Mouse (Mus musculus) heart, adult 8-10 months (tissue): ENCODE measurements around the gene Ap4s1. TPM values are rescaled to one million over a fixed set of nuclear protein-coding genes. Genes with fewer than 3 reads are reported as not detected.
"Not testable (repeated sequence)": the region's sequence is repeated elsewhere in the genome, so short reads cannot be mapped to it uniquely, and the experiment has no call there.

Source experiments
- DNase-seq: peaks from one replicate; pipeline ENCODE4 v3.0.0; 2022; ENCODE audit warnings: low spot score
- total RNA-seq, 4 experiments: library from RNA; stranded (reverse); gene quantifications; 2 replicates each; pipeline ENCODE4 v1.2.4; 2022

Ap4s1 gene
- 10 to 100 TPM; 53.3 to 65.5 (median 58.8) TPM for total RNA-seq

GRCm38 (mm10) chr12:51690893-51691844 is at the start of gene Ap4s1:
Ap4s1 (plus strand) TSS chr12:51691033.
- DNase-seq = peak; percentile 54

GRCm38 (mm10) chr12:51641871-51642270 is 49.0 kb upstream of the Ap4s1 start:
- no peak for DNase-seq

- DNase-seq = not testable (repeated sequence)
Observed at GRCm38 (mm10) chr12:51649401-51649800, 41.4 kb upstream of the Ap4s1 start.

GRCm38 (mm10) chr12:51655944-51656465 is 34.8 kb upstream of the Ap4s1 start:
- DNase-seq = no peak

GRCm38 (mm10) chr12:51663011-51663410 is 27.8 kb upstream of the Ap4s1 start:
- DNase-seq = no peak

GRCm38 (mm10) chr12:51663908-51664307 is 26.9 kb upstream of the Ap4s1 start:
- no peak for DNase-seq

GRCm38 (mm10) chr12:51666708-51667430 is 24.0 kb upstream of the Ap4s1 start:
- no peak for DNase-seq

- DNase-seq = no peak
Observed at GRCm38 (mm10) chr12:51671231-51671891, 19.5 kb upstream of the Ap4s1 start.

GRCm38 (mm10) chr12:51673270-51673669 is 17.6 kb upstream of the Ap4s1 start:
- no peak for DNase-seq

GRCm38 (mm10) chr12:51676442-51676841 is 14.4 kb upstream of the Ap4s1 start:
- no peak for DNase-seq

- DNase-seq = no peak
Observed at GRCm38 (mm10) chr12:51678844-51679243, 12.0 kb upstream of the Ap4s1 start.

- no peak for DNase-seq
Observed at GRCm38 (mm10) chr12:51688546-51688945, 2.3 kb upstream of the Ap4s1 start.

GRCm38 (mm10) chr12:51691845-51692632 is 1.2 kb downstream of the Ap4s1 start, which contains the start of gene Strn3:
Strn3 (minus strand) TSS chr12:51691897.
- DNase-seq = peak; percentile 95

GRCm38 (mm10) chr12:51692870-51693269 is 2.0 kb downstream of the Ap4s1 start:
- not testable (repeated sequence) for DNase-seq

GRCm38 (mm10) chr12:51693419-51693818 is 2.6 kb downstream of the Ap4s1 start:
- no peak for DNase-seq

GRCm38 (mm10) chr12:51694096-51694495 is 3.3 kb downstream of the Ap4s1 start:
- DNase-seq = no peak

- no peak for DNase-seq
Observed at GRCm38 (mm10) chr12:51694966-51695365, 4.1 kb downstream of the Ap4s1 start.

GRCm38 (mm10) chr12:51696157-51696556 is 5.3 kb downstream of the Ap4s1 start:
- DNase-seq = no peak

GRCm38 (mm10) chr12:51699623-51700393 is 9.0 kb downstream of the Ap4s1 start:
- no peak for DNase-seq

- no peak for DNase-seq
Observed at GRCm38 (mm10) chr12:51701723-51702122, 10.9 kb downstream of the Ap4s1 start.
